Mouse (Mus musculus) neutrophil, adult 5-6 weeks (primary cell): ENCODE data around the gene Tep1. TPM values are rescaled to one million over a fixed set of nuclear protein-coding genes. Genes with fewer than 3 reads are reported as not detected.
A peak's percentile ranks its signal among the peaks of the same experiment; 100 is the strongest.

ENCODE experiments used
- ATAC-seq: fragments of 151-379, 151-347 bp; 2 replicates; pipeline ENCODE4 v1.8.0; 2017; ENCODE audit warnings: mild to moderate bottlenecking, moderate TSS enrichment; ENCODE audit not compliant: insufficient number of reproducible peaks, poor library complexity, low FRiP score, severe bottlenecking; ENCODE audit errors: extremely low read depth
- total RNA-seq: library from RNA; stranded (forward); fragments of 200-1000 nt; gene quantifications from 2 replicates; pipeline ENCODE4 v1.2.3, GENCODE M21; 2017

Tep1 gene
- total RNA-seq, 1 experiment from 2014 or later, result 41.5 TPM

DNA sequence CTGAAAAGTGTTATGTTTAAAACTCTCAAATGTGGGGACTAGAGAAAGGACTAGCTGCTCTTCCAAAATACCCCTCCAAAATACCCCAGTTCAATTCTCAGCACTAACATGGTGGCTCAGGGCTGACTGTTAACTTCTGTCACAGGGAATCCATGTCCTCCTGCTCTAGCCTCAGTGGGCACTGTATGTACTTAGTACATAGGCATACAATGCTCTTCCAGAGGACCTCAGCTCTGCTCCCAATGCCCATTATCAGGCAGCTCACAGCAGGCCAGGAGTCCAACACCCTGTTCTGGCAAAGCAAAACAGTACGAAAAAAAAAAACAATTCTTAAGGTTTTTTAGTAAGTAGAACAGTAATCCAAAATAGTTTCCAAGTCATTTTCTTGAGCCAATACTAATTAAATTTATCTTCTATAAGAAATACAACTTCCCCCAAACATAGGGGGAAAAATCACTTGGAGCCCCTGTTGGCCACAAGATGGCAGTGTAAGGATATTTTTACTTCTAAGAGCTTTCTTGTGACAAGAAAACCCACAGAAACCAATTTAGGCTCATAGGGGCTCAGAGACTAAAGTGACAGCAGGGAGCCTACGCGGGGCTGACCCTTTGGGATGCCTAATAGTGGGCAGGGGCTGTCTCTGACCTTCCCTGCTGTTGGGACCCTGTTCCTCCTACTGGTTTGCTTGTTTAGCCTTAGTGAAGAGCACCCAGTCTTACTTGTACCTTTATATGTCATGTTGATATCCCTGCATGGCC, 70.7 kb downstream of the Tep1 start:
- ATAC-seq, result peak; percentile 78

DNA sequence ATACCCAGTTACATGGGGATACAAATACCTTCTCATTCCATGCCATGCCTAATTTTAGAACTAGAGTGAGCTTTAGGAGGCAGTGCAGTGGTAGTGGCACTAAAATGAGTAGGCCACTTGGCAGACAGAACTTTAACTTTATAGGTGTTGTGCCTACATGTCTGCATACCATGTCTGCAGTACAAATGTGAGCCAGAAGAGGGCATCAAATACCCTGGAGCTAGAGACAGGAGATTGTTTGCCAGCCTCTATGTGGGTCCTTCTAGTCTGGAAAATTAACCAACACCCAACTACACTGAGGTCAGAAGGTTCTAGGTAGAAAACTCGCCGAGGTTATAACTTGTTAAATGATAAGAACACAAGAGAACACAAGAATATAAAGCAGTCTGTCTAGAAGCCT, 71.8 kb downstream of the Tep1 start:
- peak; percentile 54; the same call in 1 of the 2 replicates for ATAC-seq

DNA sequence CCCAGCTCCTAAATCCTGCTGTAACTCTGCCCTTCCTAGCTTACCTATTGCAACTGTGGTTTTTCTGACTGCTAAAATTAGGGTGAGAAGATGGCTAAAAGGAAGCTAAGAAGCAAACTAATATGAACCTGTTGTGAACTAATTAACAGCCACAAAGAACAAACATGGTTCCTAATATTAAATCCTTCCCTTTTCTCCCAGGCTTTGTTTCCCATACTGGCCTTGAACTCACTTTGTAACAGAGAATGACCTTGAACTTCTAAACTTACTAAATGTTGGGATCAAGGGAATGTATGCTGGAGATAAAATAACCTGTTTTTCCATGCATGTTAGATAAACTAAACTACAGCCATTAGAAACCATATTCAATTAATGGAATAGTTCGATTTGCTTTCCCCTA, 73.9 kb downstream of the Tep1 start:
- no peak for ATAC-seq

DNA sequence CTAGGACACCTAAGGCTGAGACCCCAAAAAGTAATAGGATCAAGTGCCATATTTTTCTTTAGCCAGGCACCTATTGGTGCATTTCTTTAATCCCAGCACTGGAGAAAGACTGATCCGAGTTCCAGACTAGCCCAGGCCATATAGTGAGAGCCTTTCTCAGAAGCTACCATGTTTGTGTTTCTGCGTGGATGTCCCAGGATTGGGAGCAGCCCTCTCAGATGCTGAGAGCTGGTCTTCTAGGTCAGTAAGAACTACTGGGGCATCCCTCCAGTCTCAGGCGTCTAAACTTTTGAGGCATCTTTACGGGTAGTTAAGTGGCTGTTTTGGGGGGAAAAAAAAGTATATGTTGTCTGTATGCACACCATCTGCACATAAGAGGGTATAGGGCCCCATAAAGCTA, 74.4 kb downstream of the Tep1 start:
- no peak for ATAC-seq

DNA sequence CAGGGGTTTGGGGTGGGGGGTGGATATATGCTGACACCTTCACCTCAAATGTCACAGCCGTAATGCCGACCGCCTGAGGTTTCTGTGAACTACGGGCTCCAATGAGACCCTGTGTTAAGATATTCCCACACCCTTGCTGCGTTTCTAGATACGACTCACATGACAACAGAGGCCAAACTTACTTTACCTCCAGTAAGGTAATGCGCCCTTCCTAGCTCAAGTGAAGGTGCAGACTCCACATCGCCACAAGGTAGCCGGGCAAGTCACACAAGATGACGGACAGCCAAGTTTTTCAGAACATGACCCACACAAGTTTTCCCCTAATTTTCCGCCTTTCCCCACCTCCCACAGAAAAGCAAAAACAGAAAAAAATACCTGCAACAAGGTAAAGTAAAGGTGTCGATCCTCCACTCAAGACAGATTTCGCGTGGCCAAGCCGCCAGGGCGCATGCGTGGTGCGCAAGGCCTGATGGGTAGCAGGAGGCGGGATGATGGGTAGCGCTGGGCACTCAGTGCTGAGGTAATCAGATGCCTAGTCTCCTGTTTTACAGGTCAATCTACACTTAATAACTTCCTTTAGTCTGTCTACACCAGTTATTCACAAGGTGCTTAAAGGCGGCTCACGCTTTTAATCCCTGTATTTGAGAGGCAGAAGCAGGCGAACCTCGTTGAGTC, 75.0 kb downstream of the Tep1 start:
- no peak for ATAC-seq

DNA sequence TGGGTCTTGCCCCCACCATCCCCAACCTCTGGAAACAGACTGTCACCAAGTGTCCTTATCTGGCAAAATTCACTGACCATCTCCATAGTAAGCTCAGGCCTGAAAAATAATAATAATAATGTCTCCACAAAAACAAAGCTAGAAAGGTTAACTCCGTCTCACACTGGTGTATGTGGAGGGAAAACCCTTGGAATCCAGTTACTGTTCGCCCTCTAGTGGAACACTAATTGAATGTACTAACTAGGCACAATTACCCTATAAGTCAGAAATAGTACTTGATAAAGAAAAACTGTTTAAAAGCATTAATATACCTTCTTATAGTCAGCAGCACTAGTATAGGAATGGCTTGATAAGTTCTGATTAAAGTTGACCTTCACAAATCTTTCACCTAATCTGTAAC, 82.2 kb downstream of the Tep1 start:
- ATAC-seq, result no peak

DNA sequence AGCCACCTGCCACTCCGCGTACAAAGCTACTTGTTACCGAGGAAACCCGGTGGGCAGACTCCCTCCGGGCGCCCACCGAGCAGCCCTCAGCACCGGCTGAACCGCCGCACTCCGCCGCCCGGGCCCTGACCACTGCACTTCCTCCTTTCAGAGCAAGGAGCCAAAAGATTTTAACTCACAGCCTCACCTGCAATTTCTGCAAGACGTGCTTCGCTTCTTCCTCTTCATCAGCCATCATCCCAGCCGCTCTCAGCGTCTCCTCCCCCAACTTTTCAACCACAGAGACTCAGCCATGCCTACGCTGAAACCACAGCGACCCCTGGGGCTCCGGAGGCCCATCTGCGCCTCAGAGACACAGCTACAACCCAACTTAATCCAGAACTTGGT, 85.1 kb downstream of the Tep1 start, which contains the start of gene Ttc5:
TSS of gene Ttc5 (minus strand) at position 269 of the 387 bp plus-strand sequence.
- peak; percentile 100 for ATAC-seq

DNA sequence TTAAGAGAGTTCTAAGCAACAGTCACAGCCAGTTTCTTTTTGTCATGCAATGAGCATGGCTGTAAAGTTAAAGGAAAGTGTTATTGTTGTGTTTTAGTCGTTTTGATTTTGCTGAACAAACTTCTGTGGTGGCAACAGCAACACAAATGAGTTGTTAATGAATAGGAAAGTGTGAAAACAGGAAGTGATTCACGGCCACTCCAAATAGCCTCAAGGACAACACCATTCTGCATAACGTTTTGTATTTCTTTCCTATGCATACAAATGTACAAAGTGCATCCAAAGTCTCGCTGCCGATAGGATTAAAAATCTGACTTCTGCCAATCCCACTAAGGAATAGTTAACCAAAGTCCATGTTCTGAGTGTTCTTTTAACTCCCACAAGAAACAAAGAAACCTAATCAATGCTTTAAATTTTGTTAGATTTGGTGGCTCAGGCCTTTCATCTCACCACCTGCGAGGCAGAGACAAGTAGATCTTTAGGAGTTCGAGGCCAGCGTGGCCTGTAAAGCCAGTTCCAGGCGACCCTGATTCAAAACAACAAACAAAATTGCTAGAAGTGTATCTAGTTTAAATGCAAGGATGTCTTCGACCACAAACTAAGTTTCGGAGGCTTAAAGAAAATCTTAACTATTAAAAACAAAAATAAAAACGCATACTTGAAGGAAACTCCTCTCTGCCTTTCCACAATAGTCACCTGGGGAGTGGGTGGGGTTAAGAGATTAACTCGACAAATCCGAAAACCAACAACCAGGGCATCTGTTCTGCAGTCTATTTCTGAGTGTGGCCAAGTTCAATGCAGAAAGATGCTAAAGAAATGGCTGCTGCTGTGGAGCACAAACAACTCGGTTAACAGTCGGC, 85.7 kb downstream of the Tep1 start:
- ATAC-seq, result no peak

DNA sequence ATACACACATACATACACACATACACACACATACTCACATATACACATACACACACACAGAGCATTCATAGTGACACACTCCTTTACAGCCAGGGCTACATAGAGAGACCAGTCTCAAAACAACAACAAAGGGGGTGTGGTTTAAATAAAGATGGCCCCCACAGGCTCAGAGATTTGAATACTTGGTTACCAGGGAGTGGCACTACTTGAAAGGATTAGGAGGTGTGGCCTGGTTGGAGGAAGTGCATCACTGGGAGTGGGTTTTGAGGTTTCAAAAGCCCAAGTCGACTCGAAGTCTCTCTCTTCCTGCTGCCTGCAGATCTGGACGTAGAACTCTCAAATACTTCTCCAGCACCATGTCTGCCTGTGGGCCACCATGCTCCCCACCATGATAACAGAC, 88.2 kb downstream of the Tep1 start:
- no peak for ATAC-seq

Other genes starting within 250 kb of the Tep1 start
- not detected in 2 replicates for gene Olfr745, start 231.2 kb downstream of the Tep1 start, total RNA-seq
- not detected in 2 replicates for gene Olfr746, start 223.5 kb downstream of the Tep1 start, total RNA-seq
- not detected in 2 replicates for gene Olfr747, start 177.4 kb downstream of the Tep1 start, total RNA-seq
- not detected in 2 replicates for gene Olfr748, start 163.2 kb downstream of the Tep1 start, total RNA-seq
- not detected in 2 replicates for gene Olfr749, start 125.5 kb downstream of the Tep1 start, total RNA-seq
- 60.6 and 73.4 TPM in 2 replicates for gene Ttc5, start 85.0 kb downstream of the Tep1 start, total RNA-seq
- not detected in 2 replicates for gene Ccnb1ip1, start 62.8 kb downstream of the Tep1 start, total RNA-seq
- gene Parp2, start 62.7 kb downstream of the Tep1 start, total RNA-seq, result 79.5 and 95.5 TPM in 2 replicates
- gene Klhl33, start 26.9 kb upstream of the Tep1 start, total RNA-seq, result not detected in 2 replicates
- gene Osgep, start 54.3 kb upstream of the Tep1 start, total RNA-seq, result 46.7 and 58.8 TPM in 2 replicates
- gene Apex1, start 54.4 kb upstream of the Tep1 start, total RNA-seq, result 12.3 and 23.3 TPM in 2 replicates
- 48.2 and 58.0 TPM in 2 replicates for gene Pip4p1, start 60.3 kb upstream of the Tep1 start, total RNA-seq
- 53.4 and 69.2 TPM in 2 replicates for gene Pnp, start 60.5 kb upstream of the Tep1 start, total RNA-seq
- gene Gm49342, start 74.0 kb upstream of the Tep1 start, total RNA-seq, result not detected in 2 replicates
- 1.4 TPM in 1 of 2 replicates, not detected in the other for gene Pnp2, start 85.4 kb upstream of the Tep1 start, total RNA-seq
- gene Rnase10, start 137.2 kb upstream of the Tep1 start, total RNA-seq, result not detected in 2 replicates
- not detected in 2 replicates for gene Rnase9, start 171.3 kb upstream of the Tep1 start, total RNA-seq
- not detected in 2 replicates for gene Rnase11, start 179.6 kb upstream of the Tep1 start, total RNA-seq
- gene Rnase12, start 187.1 kb upstream of the Tep1 start, total RNA-seq, result 2.6 TPM in 1 of 2 replicates, not detected in the other
- gene Olfr750, start 203.9 kb upstream of the Tep1 start, total RNA-seq, result not detected in 2 replicates
- gene Rnase4, start 220.5 kb upstream of the Tep1 start, total RNA-seq, result 2.0 and 2.1 TPM in 2 replicates
- 2.2 and 2.3 TPM in 2 replicates for gene Ang, start 220.6 kb upstream of the Tep1 start, total RNA-seq
- not detected in 2 replicates for gene Eddm3b, start 243.9 kb upstream of the Tep1 start, total RNA-seq